Mouse (Mus musculus) ES-E14 (cell line): ENCODE results near the gene Wfdc2. TPM values are rescaled to one million over a fixed set of nuclear protein-coding genes. Genes with fewer than 3 reads are reported as not detected.

Experiments used
- DNase-seq: peaks from one replicate; pipeline ENCODE4 v3.0.0-alpha.2; 2013; ENCODE audit warnings: low read depth, low spot score
- H3K27ac ChIP-seq: 2 replicates; pipeline ENCODE4 v1.5.1; 2012; ENCODE audit warnings: low read depth, mild to moderate bottlenecking, low read length, moderate library complexity, mixed read lengths; ENCODE audit not compliant: poor library complexity, insufficient read depth, severe bottlenecking
- H3K36me3 ChIP-seq: 2 replicates; pipeline ENCODE4 v1.6.1; 2012; ENCODE audit warnings: mild to moderate bottlenecking, low read length, moderate library complexity, mixed read lengths; ENCODE audit not compliant: control insufficient read depth, poor library complexity, insufficient read depth, severe bottlenecking
- H3K4me1 ChIP-seq, 2 experiments: fragments of 150-350 bp in 1 of 2; sonication (generic) in 1 of 2; 2 replicates each; pipeline ENCODE4 v1.6.1; 2012; ENCODE audit warnings: low read length in 2 of 2, mild to moderate bottlenecking in 1 of 2, mixed read lengths in 1 of 2; ENCODE audit not compliant: control insufficient read depth in 2 of 2, insufficient read depth in 2 of 2, poor library complexity in 1 of 2
- H3K4me3 ChIP-seq, 2 experiments: fragments of 150-350 bp in 1 of 2; sonication (generic) in 1 of 2; 2 replicates each; pipeline ENCODE4 v1.5.1; 2012; ENCODE audit warnings: low read length in 2 of 2, low read depth in 1 of 2, mild to moderate bottlenecking in 1 of 2, mixed read lengths in 1 of 2; ENCODE audit not compliant: insufficient read depth in 1 of 2, poor library complexity in 1 of 2, severe bottlenecking in 1 of 2
- H3K9ac ChIP-seq: 2 replicates; pipeline ENCODE4 v1.6.1; 2012; ENCODE audit warnings: low read depth, mild to moderate bottlenecking, low read length, mixed read lengths; ENCODE audit not compliant: poor library complexity, insufficient read depth, severe bottlenecking
- H3K9me3 ChIP-seq: fragments of 150-350 bp; sonication (generic); 2 replicates; pipeline ENCODE4 v1.6.1; 2012; ENCODE audit warnings: low read depth, mild to moderate bottlenecking, low read length; ENCODE audit not compliant: control insufficient read depth, insufficient read depth
- CHD2 ChIP-seq: IDR thresholded peaks from 2 replicates; pipeline ENCODE4 v1.6.1; 2014; ENCODE audit warnings: mild to moderate bottlenecking, low read depth, low read length, inconsistent platforms
- HCFC1 ChIP-seq: IDR thresholded peaks from 2 replicates; pipeline ENCODE4 v1.6.1; 2012; ENCODE audit warnings: low read length, inconsistent platforms, borderline replicate concordance; ENCODE audit not compliant: insufficient read depth
- MAFK ChIP-seq: IDR thresholded peaks from 2 replicates; pipeline ENCODE4 v1.6.1; 2014; ENCODE audit warnings: mild to moderate bottlenecking, low read depth, low read length, inconsistent platforms; ENCODE audit not compliant: insufficient read depth
- ZC3H11A ChIP-seq: IDR thresholded peaks from 2 replicates; pipeline ENCODE4 v1.6.1; 2012; ENCODE audit warnings: low read depth, mild to moderate bottlenecking, inconsistent platforms, low read length, borderline replicate concordance
- ZNF384 ChIP-seq: IDR thresholded peaks from 2 replicates; pipeline ENCODE4 v1.6.1; 2012; ENCODE audit warnings: low read depth, low read length, inconsistent platforms
- in situ Hi-C, 2 experiments: fragments of 600-800 bp; cut with MboI; formaldehyde crosslinking; loops; one replicate each; pipeline ENCODE4 v1.15.1; 2025; ENCODE audit warnings: low sequenced_read_pairs in 2 of 2, inconsistent platforms in 1 of 2; ENCODE audit not compliant: unreplicated experiment in 2 of 2
- total RNA-seq: library from RNA; depleted of rRNA; stranded (reverse); fragments of 300-350 nt; gene quantifications from 2 replicates; pipeline ENCODE4 v1.2.3, GENCODE M21; 2012

Wfdc2 gene
- total RNA-seq, 1 experiment: 41.5 TPM

DNA sequence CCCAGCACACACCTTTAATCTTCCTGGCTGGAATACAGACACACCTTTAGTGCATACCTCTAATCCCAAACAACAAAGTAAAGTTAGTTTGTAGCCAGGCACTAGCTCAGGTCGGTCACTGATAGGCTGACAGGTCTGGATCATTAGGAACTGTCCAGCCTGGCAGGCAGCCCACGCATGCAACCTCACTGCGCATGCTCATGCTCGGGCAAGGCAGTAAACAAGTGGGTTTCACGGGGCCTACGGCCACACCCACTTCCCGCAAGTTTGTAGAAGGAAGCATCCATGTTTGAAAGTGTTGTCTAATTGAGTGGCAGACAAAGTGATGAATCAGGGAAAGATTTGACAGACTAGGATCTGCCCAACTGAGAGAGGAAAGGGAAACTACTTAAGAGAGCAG, 19.6 kb upstream of the Wfdc2 start:
- no peak for DNase-seq
- no peaks in the 10 kb centered on the region for H3K9me3 ChIP-seq
- in situ Hi-C loops: no loop called here
- TF ChIP-seq CHD2 (no peak), HCFC1 (no peak), ZNF384 (no peak), ZC3H11A (no peak), MAFK (no peak)
- H3K9ac ChIP-seq: no peak overlapping the region
- no peaks in the 10 kb centered on the region for H3K36me3 ChIP-seq
- peaks cover 0 to 2% of the 10 kb centered on the region in 2 experiments; a peak in 2 of 4 replicates for H3K4me1 ChIP-seq
- no peak overlapping the region for H3K27ac ChIP-seq
- no peak overlapping the region for H3K4me3 ChIP-seq

DNA sequence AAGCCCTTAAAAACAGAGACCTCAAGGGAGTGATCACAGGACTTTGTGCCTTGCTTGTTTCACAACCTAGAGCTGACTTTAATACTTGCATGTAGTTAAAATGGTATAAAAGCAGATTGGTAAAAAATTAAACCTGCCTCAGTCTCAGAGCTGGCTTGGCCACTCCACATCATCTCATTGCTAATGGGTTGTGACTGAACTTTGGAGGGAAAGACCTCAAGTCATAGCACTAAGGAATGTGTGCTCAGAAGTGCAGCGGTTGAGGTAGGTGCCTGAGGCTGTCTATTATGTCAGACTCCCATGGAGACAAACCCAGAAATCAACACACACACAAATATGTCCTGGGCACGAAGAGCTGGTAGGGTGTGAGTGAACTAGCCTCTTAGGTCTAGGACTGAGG, 18.5 kb upstream of the Wfdc2 start:
- in situ Hi-C loops: no loop called here
- H3K4me3 ChIP-seq: no peak overlapping the region
- TF ChIP-seq MAFK: no peak
- TF ChIP-seq ZNF384: no peak
- no peak for TF ChIP-seq CHD2
- TF ChIP-seq HCFC1: no peak
- no peaks in the 10 kb centered on the region for H3K36me3 ChIP-seq
- no peak for DNase-seq
- H3K4me1 ChIP-seq: peaks cover 0 to 2% of the 10 kb centered on the region in 2 experiments; a peak in 2 of 4 replicates
- no peaks in the 10 kb centered on the region for H3K9me3 ChIP-seq
- no peak overlapping the region for H3K9ac ChIP-seq
- H3K27ac ChIP-seq: no peak overlapping the region

DNA sequence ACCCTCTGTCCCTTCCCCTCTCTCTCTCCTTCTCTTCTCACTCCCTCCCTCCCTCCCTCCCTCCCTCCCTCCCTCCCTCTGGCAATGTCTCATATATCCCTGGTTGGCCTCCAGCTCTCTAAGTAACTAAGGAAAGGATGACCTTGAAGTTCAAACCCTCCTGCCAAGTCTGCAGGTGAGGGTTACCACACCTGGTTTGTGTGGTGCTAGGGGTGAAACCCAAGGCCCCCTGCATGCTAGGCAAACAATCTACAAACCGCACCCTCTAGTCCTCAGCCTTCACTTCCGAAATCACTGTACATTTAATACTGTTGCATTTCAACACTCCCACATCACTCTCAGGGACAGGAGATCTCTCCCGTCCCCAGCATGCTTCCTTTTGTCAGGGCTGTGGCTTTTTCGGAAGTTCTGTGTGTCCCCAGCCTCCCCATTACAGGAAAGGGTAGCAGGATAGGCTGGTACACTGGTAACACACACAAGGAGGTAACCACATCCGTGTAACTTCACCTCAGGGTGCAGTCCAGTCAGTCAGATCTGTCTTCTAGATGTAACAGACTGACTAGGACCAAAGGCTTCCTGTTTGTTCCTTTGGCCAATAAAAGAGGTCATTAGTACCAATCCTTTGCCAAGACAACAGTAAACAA, 17.6 kb upstream of the Wfdc2 start:
- Histone ChIP-seq H3K9me3 (no peaks in the 10 kb centered on the region), H3K36me3 (no peaks in the 10 kb centered on the region), H3K4me3 (no peak overlapping the region), H3K27ac (no peak overlapping the region), H3K4me1 (peaks cover 0 to 5% of the 10 kb centered on the region in 2 experiments; a peak in 2 of 4 replicates), H3K9ac (no peak overlapping the region)
- DNase-seq: no peak
- no peak for TF ChIP-seq ZNF384
- TF ChIP-seq HCFC1: no peak
- no peak for TF ChIP-seq ZC3H11A
- in situ Hi-C loops: no loop called here

DNA sequence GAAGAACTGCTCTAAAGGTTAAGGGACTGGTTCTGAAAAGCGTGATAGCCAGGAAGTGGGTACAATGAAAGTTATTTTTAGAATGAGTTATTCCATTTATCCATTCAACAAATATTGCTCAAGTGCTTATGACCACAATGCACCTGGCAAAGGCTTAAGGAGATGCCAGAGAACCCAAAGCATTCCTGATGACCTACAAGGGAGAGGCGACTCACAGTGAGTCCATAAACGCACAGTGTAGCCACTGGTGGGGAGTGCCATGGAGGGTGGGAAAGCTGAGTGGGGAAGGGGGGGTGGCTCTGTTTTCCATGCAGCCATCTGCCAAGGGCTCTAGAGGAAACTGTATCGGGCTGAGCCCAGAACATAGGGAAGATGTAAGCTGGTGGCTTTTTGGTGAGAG, 12.9 kb upstream of the Wfdc2 start:
- DNase-seq: no peak
- Histone ChIP-seq H3K27ac (no peak overlapping the region), H3K4me1 (peaks cover 0 to 10% of the 10 kb centered on the region in 2 experiments; a peak in 1 of 4 replicates), H3K9ac (no peak overlapping the region), H3K9me3 (no peaks in the 10 kb centered on the region), H3K36me3 (no peaks in the 10 kb centered on the region), H3K4me3 (no peak overlapping the region)
- TF ChIP-seq MAFK (no peak), ZC3H11A (no peak), HCFC1 (no peak), ZNF384 (no peak), CHD2 (no peak)
- in situ Hi-C loops: no loop called here

DNA sequence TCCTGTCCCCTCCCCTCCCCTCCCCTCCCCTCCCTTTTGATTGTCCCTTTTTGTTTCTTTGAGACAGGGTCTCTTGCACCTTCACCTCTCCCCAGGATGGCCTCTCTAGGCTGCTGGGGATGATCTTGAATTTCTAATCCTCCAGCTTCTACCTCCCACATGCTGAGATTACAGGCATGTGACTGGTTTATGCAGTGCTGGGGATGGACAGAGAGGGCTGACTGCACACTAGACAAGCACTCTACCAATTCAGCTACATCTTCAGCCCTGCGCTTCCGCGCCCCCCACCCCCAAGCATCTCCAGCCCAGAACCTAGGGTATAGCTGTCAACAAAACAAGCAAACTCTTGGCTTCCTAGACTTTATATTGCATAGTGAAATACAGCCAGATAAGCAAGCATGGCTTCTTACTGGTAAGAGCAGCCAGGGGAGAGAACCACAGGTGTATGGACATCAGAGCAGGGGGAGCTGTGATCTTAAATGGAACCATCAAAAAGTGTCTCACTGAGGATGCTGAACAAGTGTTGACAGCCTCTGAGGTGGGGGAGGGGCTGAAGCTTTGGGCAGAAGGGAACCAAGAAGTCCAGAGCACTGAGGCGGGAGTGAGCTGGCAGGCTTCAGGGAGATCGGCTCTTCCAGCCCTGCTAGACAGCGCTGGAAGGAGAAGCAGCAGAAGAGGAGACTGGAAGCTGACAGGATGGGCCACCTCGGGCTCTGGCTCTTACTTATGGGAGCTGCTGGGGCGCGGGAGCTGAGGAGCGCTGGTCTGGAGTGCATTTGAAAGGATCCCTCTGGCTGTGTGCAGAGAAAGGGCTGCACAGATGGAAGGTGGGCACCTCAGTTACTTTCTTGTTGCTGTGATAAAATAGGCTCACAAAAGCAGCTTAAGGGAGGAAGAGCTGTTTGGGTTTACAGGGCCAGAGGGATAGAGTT, 12.0 kb upstream of the Wfdc2 start:
- H3K9me3 ChIP-seq: no peaks in the 10 kb centered on the region
- TF ChIP-seq ZC3H11A (no peak), CHD2 (no peak), ZNF384 (no peak), MAFK (no peak), HCFC1 (no peak)
- peaks cover 0 to 8% of the 10 kb centered on the region in 2 experiments; a peak in 1 of 4 replicates for H3K4me1 ChIP-seq
- H3K9ac ChIP-seq: no peak overlapping the region
- no peak overlapping the region for H3K4me3 ChIP-seq
- H3K36me3 ChIP-seq: no peaks in the 10 kb centered on the region
- in situ Hi-C loops: no loop called here
- no peak for DNase-seq
- H3K27ac ChIP-seq: no peak overlapping the region
